Mouse (Mus musculus) forebrain, embryonic 13.5 days (tissue): ENCODE results near the gene Zfp787. TPM values are rescaled to one million over a fixed set of nuclear protein-coding genes. Genes with fewer than 3 reads are reported as not detected.

Experiments
- polyA plus RNA-seq: library from polyadenylated mRNA; unstranded; fragments of >200 nt; fragmentation: Nextera tagmentation; extraction: Ambion mirVana; gene quantifications from 2 replicates; pipeline ENCODE4 v1.2.1, GENCODE M21; 2015

Gene Zfp787
- polyA plus RNA-seq, 1 experiment from 2014 or later = 22.8 TPM

Other genes with a start within 250 kb of the Zfp787 start
- gene Vmn1r65, start 145.0 kb downstream of the Zfp787 start, polyA plus RNA-seq = not detected in 2 replicates
- not detected in 2 replicates for gene Nlrp4c, start 110.8 kb downstream of the Zfp787 start, polyA plus RNA-seq
- 84.4 and 85.5 TPM in 2 replicates for gene Zfp444, start 16.2 kb upstream of the Zfp787 start, polyA plus RNA-seq
- not detected in 2 replicates for gene Galp, start 41.1 kb upstream of the Zfp787 start, polyA plus RNA-seq
- not detected in 2 replicates for gene Zscan5b, start 66.3 kb upstream of the Zfp787 start, polyA plus RNA-seq
- not detected in 2 replicates for gene Epp13, start 96.7 kb upstream of the Zfp787 start, polyA plus RNA-seq
- gene Zfp667, start 130.6 kb upstream of the Zfp787 start, polyA plus RNA-seq = 14.8 and 16.5 TPM in 2 replicates
- 9.2 and 9.9 TPM in 2 replicates for gene Zfp583, start 175.3 kb upstream of the Zfp787 start, polyA plus RNA-seq
- gene Gm3854, start 187.8 kb upstream of the Zfp787 start, polyA plus RNA-seq = 4.1 and 4.9 TPM in 2 replicates
- gene Zfp78, start 207.3 kb upstream of the Zfp787 start, polyA plus RNA-seq = 3.3 TPM in 2 replicates
- 12.4 and 13.7 TPM in 2 replicates for gene Zfp28, start 227.3 kb upstream of the Zfp787 start, polyA plus RNA-seq
- gene Smim17, start 242.7 kb upstream of the Zfp787 start, polyA plus RNA-seq = 1.4 and 1.6 TPM in 2 replicates